Mouse (Mus musculus): ENCODE results near the gene Gjb2. TPM values are rescaled to one million over a fixed set of nuclear protein-coding genes. Genes with fewer than 3 reads are reported as not detected.

The Gjb2 gene
- 18.0 and 20.0 TPM in 2 replicates for polyA plus RNA-seq (2015; fragmentation: Nextera tagmentation; extraction: Ambion mirVana)

GRCm38 (mm10) chr14:57104106-57105023, at the start of gene Gjb2:
Gene Gjb2, minus strand, starts transcription at chr14:57104702.
- Histone ChIP-seq H3K27me3 (ENCODE audit: control insufficient read depth, insufficient read depth, low read depth, low read length) (peaks cover 36% of the 10 kb centered on the region), H3K27ac (ENCODE audit: low read length) (peak within 1 kb of the TSS; percentile 48; the same call in 1 of the 2 replicates)
- WGBS (ENCODE audit: insufficient replicate concordance), result under 1% methylated on average over 100 of the region's 101 CpGs

GRCm38 (mm10) chr14:57145741-57146140, 41.2 kb upstream of the Gjb2 start:
- 41% methylated on average over 4 of the region's 4 CpGs for WGBS (ENCODE audit: insufficient replicate concordance)
- ATAC-seq (ENCODE audit: low read depth), result no peak
- no peaks in the 10 kb centered on the region for H3K36me3 ChIP-seq (ENCODE audit: control insufficient read depth, insufficient read depth)

More at GRCm38 (mm10) chr14:57104106-57105023, at the start of gene Gjb2:
- peaks cover 7% of the 10 kb centered on the region for H3K4me1 ChIP-seq (ENCODE audit: control insufficient read depth, low read depth, low read length)
- H3K36me3 ChIP-seq (ENCODE audit: control insufficient read depth, insufficient read depth), result no peaks in the 10 kb centered on the region
- no peaks in the 10 kb centered on the region for H3K9me3 ChIP-seq (replicated peaks; ENCODE audit: control insufficient read depth, low read length)
- peak within 1 kb of the TSS; percentile 78 for H3K4me2 ChIP-seq (ENCODE audit: low read depth, low read length)
- ATAC-seq (ENCODE audit: low read depth), result peak; percentile 85
- peak within 1 kb of the TSS; percentile 65 for H3K4me3 ChIP-seq (ENCODE audit: low read depth, low read length)
- H3K9ac ChIP-seq (ENCODE audit: low read depth, low read length), result peak within 1 kb of the TSS; percentile 57

GRCm38 (mm10) chr14:57135265-57135664, 30.8 kb upstream of the Gjb2 start:
- 71% methylated on average over 8 of the region's 8 CpGs for WGBS (ENCODE audit: insufficient replicate concordance)
- Histone ChIP-seq H3K36me3 (ENCODE audit: control insufficient read depth, insufficient read depth) (no peaks in the 10 kb centered on the region), H3K9ac (ENCODE audit: low read depth, low read length) (no peak overlapping the region), H3K4me2 (ENCODE audit: low read depth, low read length) (no peak overlapping the region), H3K27me3 (ENCODE audit: control insufficient read depth, insufficient read depth, low read depth, low read length) (peaks cover 27% of the 10 kb centered on the region), H3K27ac (ENCODE audit: low read length) (no peak overlapping the region), H3K9me3 (replicated peaks; ENCODE audit: control insufficient read depth, low read length) (no peaks in the 10 kb centered on the region), H3K4me1 (ENCODE audit: control insufficient read depth, low read depth, low read length) (no peaks in the 10 kb centered on the region), H3K4me3 (ENCODE audit: low read depth, low read length) (no peak overlapping the region)
- ATAC-seq (ENCODE audit: low read depth), result no peak

More at GRCm38 (mm10) chr14:57145741-57146140, 41.2 kb upstream of the Gjb2 start:
- Histone ChIP-seq H3K4me1 (ENCODE audit: control insufficient read depth, low read depth, low read length) (no peaks in the 10 kb centered on the region), H3K9ac (ENCODE audit: low read depth, low read length) (no peak overlapping the region), H3K9me3 (replicated peaks; ENCODE audit: control insufficient read depth, low read length) (no peaks in the 10 kb centered on the region), H3K4me3 (ENCODE audit: low read depth, low read length) (no peak overlapping the region), H3K27me3 (ENCODE audit: control insufficient read depth, insufficient read depth, low read depth, low read length) (no peaks in the 10 kb centered on the region), H3K27ac (ENCODE audit: low read length) (no peak overlapping the region), H3K4me2 (ENCODE audit: low read depth, low read length) (no peak overlapping the region)

GRCm38 (mm10) chr14:57133161-57133661, 28.7 kb upstream of the Gjb2 start, which contains the start of gene Gjb6:
Gene Gjb6, minus strand, starts transcription at chr14:57133611.
- H3K4me3 ChIP-seq (ENCODE audit: low read depth, low read length), result no peak within 1 kb of the TSS
- 3% methylated on average over 33 of the region's 33 CpGs for WGBS (ENCODE audit: insufficient replicate concordance)
- no peaks in the 10 kb centered on the region for H3K9me3 ChIP-seq (replicated peaks; ENCODE audit: control insufficient read depth, low read length)
- no peaks in the 10 kb centered on the region for H3K36me3 ChIP-seq (ENCODE audit: control insufficient read depth, insufficient read depth)
- H3K9ac ChIP-seq (ENCODE audit: low read depth, low read length), result no peak within 1 kb of the TSS
- peaks cover 27% of the 10 kb centered on the region for H3K27me3 ChIP-seq (ENCODE audit: control insufficient read depth, insufficient read depth, low read depth, low read length)
- no peak within 1 kb of the TSS for H3K4me2 ChIP-seq (ENCODE audit: low read depth, low read length)
- no peak within 1 kb of the TSS for H3K27ac ChIP-seq (ENCODE audit: low read length)
- ATAC-seq (ENCODE audit: low read depth), result no peak
- H3K4me1 ChIP-seq (ENCODE audit: control insufficient read depth, low read depth, low read length), result no peaks in the 10 kb centered on the region

GRCm38 (mm10) chr14:57127383-57127782, 22.9 kb upstream of the Gjb2 start:
- Histone ChIP-seq H3K36me3 (ENCODE audit: control insufficient read depth, insufficient read depth) (no peaks in the 10 kb centered on the region), H3K4me1 (ENCODE audit: control insufficient read depth, low read depth, low read length) (no peaks in the 10 kb centered on the region), H3K9me3 (replicated peaks; ENCODE audit: control insufficient read depth, low read length) (no peaks in the 10 kb centered on the region), H3K27me3 (ENCODE audit: control insufficient read depth, insufficient read depth, low read depth, low read length) (peaks cover 11% of the 10 kb centered on the region), H3K27ac (ENCODE audit: low read length) (no peak overlapping the region), H3K4me2 (ENCODE audit: low read depth, low read length) (no peak overlapping the region), H3K4me3 (ENCODE audit: low read depth, low read length) (no peak overlapping the region), H3K9ac (ENCODE audit: low read depth, low read length) (no peak overlapping the region)
- no peak for ATAC-seq (ENCODE audit: low read depth)
- 58% methylated on average over 4 of the region's 4 CpGs for whole genome bisulfite sequencing (ENCODE audit: insufficient replicate concordance)

GRCm38 (mm10) chr14:57122295-57122694, 17.8 kb upstream of the Gjb2 start:
- whole genome bisulfite sequencing (ENCODE audit: insufficient replicate concordance), result 60% methylated on average over 7 of the region's 7 CpGs

GRCm38 (mm10) chr14:57115823-57116544, 11.5 kb upstream of the Gjb2 start, which contains the start of gene Gm4491:
Gene Gm4491, minus strand, starts transcription at chr14:57115883.
- no peak within 1 kb of the TSS for H3K27ac ChIP-seq (ENCODE audit: low read length)
- WGBS (ENCODE audit: insufficient replicate concordance), result 33% methylated on average over 13 of the region's 13 CpGs
- ATAC-seq (ENCODE audit: low read depth), result no peak
- H3K36me3 ChIP-seq (ENCODE audit: control insufficient read depth, insufficient read depth), result no peaks in the 10 kb centered on the region
- H3K4me3 ChIP-seq (ENCODE audit: low read depth, low read length), result no peak within 1 kb of the TSS
- H3K9me3 ChIP-seq (replicated peaks; ENCODE audit: control insufficient read depth, low read length), result no peaks in the 10 kb centered on the region
- H3K27me3 ChIP-seq (ENCODE audit: control insufficient read depth, insufficient read depth, low read depth, low read length), result no peaks in the 10 kb centered on the region
- H3K4me1 ChIP-seq (ENCODE audit: control insufficient read depth, low read depth, low read length), result no peaks in the 10 kb centered on the region
- no peak within 1 kb of the TSS for H3K4me2 ChIP-seq (ENCODE audit: low read depth, low read length)
- H3K9ac ChIP-seq (ENCODE audit: low read depth, low read length), result no peak within 1 kb of the TSS

More at GRCm38 (mm10) chr14:57122295-57122694, 17.8 kb upstream of the Gjb2 start:
- no peaks in the 10 kb centered on the region for H3K27me3 ChIP-seq (ENCODE audit: control insufficient read depth, insufficient read depth, low read depth, low read length)
- H3K4me2 ChIP-seq (ENCODE audit: low read depth, low read length), result no peak overlapping the region
- no peak for ATAC-seq (ENCODE audit: low read depth)
- H3K36me3 ChIP-seq (ENCODE audit: control insufficient read depth, insufficient read depth), result no peaks in the 10 kb centered on the region
- no peak overlapping the region for H3K9ac ChIP-seq (ENCODE audit: low read depth, low read length)
- no peak overlapping the region for H3K27ac ChIP-seq (ENCODE audit: low read length)
- no peaks in the 10 kb centered on the region for H3K9me3 ChIP-seq (replicated peaks; ENCODE audit: control insufficient read depth, low read length)
- no peak overlapping the region for H3K4me3 ChIP-seq (ENCODE audit: low read depth, low read length)
- no peaks in the 10 kb centered on the region for H3K4me1 ChIP-seq (ENCODE audit: control insufficient read depth, low read depth, low read length)

- WGBS (ENCODE audit: insufficient replicate concordance), result 4% methylated on average over 4 of the region's 4 CpGs
- Histone ChIP-seq H3K27ac (ENCODE audit: low read length) (no peak overlapping the region), H3K4me2 (ENCODE audit: low read depth, low read length) (no peak overlapping the region), H3K4me3 (ENCODE audit: low read depth, low read length) (no peak overlapping the region), H3K36me3 (ENCODE audit: control insufficient read depth, insufficient read depth) (no peaks in the 10 kb centered on the region), H3K9ac (ENCODE audit: low read depth, low read length) (no peak overlapping the region), H3K27me3 (ENCODE audit: control insufficient read depth, insufficient read depth, low read depth, low read length) (peaks cover 24% of the 10 kb centered on the region), H3K9me3 (replicated peaks; ENCODE audit: control insufficient read depth, low read length) (no peaks in the 10 kb centered on the region), H3K4me1 (ENCODE audit: control insufficient read depth, low read depth, low read length) (no peaks in the 10 kb centered on the region; the same call in 1 of the 2 replicates)
- no peak for ATAC-seq (ENCODE audit: low read depth)
Measured at GRCm38 (mm10) chr14:57109194-57109593, 4.7 kb upstream of the Gjb2 start.

Data from liver, embryonic 16.5 days (tissue).